Mouse (Mus musculus): ENCODE measurements at regions not wholly inside any gene's neighbourhood (a gene's known extent, or its start where the extent isn't known, plus 50 kb on each side); places are given as distances from the start of the nearest gene placed in this dataset.

DNA sequence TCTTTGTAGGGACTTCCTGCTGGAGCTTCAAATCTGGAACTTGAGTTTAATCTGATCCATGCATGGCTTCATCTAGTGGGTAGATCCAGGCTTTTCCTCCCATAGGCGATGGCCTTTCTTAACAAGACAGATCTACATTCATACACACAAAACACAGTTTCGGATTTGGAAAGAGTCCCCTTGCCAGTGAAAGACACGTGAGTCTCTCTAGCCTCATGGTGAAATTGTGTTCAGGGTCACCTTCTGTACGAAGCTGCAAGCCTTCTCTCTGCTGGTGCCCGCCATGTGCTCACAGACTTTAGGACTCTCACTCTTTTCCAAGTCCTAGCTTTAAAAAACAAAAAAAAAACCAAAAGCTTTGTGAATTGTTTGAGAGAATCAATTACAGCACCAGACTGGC lies 51.4 kb upstream of the Dlx2 start:
- TF ChIP-seq CTCF (IDR thresholded peaks at IDR 0.05; ENCODE audit: control insufficient read depth, insufficient read depth, low read length) (no peak), POLR2A (IDR thresholded peaks at IDR 0.05; ENCODE audit: borderline replicate concordance, control insufficient read depth, low read depth, low read length) (no peak)
